Mouse (Mus musculus): Measurements from ENCODE around the gene Ndufv3.
A peak's percentile ranks its signal among the peaks of the same experiment; 100 is the strongest.

The Ndufv3 gene

DNA sequence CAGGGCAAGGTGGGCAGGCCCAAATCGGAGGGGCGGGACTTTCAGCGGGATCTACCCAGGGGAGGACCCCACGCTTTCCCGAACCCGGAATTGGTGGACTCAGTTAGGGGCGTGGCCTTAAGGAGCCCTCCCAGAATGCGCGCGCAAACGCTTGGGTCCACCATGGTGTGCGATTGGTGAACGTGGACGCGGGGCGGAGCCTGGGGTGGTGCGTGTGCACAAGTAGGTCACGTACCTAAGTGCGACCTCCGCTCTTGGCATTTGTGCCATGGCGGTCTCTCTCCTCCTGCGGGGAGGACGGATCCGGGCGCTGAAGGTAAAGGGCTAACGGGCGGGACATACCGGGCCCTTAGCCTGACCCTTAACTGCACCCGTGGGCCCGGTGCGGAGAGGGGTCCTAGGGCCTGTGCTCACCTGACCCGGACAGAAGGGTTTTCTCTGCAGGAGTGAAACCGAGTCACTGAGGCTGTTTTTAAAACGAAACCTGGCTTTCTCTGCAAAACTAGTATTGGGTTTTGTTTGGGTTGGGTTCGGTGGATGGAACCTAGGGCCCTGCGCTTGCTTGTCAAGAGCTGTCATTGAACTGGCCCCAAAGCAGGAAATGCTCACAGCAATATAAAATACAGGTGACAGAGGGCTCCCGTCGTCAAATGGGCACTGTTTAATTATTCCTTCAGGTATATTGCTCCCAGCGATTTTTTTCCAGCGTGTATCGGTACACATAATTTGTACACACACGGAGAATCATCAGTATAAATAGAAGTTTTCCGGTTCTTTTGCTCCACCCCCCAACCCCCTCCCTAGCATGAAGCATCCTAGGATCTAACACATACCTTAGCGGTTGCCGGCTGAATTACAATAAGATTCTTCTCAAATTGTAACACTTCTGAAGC lies at the start of gene Ndufv3, which contains the start of gene Wdr4:
Ndufv3 (plus strand) TSS at position 170 of the 893 bp plus-strand sequence.
Wdr4 (minus strand) TSS at position 35 of the 893 bp plus-strand sequence.
- DNase-seq: peak; percentile 100

DNA sequence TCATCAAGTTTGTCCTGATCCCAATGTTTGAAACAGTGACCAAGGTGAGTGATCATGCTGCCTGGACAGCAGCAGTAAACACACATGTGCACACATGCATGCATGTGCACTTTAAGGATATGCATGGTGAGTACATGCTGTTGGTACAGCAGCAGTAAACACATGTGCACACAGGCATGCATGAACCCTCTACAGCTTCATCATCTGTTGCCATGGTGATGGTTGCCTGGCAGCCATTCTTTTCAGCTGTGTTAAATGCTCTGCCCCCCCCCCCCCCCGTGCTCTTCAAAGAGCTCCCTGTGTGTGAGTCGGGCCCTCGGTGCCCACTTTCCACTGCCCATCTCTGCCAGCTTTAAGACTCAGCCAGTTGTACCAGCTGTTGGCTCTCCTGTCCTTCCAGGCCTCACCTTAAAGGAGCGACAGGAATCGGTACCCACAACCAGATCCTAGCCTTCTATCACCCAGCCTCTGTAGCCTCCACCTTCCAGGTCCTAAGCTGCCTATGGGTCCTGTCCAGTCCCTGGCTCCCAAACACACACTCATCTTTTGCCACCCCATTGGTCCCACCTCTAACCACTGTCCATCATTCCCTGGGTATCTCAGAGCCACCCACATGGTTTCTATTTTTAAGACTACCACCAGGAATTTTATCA lies 49.0 kb upstream of the Ndufv3 start:
- DNase-seq: no peak

DNA sequence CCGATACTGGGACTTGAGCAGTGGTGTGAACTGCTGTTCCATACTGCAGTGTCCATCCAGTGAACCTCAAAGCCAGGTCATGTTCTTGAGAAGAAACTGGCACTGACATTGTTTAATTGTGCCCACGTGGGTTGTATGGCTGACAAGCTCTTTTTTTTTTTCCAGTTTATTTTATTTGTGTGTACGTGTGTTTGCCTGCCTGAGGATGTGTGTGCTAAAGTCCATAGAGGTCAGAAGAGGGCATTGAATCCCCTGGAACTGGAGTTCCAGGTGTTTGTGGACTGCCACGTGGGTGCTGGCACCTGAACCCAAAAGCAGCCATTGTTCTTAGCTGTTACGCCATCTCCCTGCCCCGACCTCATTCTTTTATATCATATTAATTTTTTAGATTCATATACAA lies 45.5 kb upstream of the Ndufv3 start:
- no peak for DNase-seq

DNA sequence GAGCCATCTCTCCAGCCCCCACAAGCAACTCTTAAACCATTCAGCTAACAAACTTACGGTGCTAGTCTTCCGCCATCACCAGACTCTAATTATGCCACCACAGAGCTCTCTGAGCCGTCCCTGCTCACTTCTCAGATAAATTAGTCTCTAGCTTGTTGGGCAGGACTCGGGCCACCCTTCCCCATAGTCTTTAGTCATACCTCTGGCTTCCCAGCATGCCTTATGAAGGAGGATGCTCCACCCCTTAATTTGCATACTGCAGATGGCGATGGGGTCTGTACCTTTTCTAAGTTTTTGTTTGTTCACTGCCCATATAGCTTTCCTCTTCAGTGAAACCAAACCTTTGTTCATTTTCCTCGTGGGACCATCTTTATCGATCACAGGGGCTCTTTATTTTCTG lies 41.3 kb upstream of the Ndufv3 start:
- DNase-seq: no peak

DNA sequence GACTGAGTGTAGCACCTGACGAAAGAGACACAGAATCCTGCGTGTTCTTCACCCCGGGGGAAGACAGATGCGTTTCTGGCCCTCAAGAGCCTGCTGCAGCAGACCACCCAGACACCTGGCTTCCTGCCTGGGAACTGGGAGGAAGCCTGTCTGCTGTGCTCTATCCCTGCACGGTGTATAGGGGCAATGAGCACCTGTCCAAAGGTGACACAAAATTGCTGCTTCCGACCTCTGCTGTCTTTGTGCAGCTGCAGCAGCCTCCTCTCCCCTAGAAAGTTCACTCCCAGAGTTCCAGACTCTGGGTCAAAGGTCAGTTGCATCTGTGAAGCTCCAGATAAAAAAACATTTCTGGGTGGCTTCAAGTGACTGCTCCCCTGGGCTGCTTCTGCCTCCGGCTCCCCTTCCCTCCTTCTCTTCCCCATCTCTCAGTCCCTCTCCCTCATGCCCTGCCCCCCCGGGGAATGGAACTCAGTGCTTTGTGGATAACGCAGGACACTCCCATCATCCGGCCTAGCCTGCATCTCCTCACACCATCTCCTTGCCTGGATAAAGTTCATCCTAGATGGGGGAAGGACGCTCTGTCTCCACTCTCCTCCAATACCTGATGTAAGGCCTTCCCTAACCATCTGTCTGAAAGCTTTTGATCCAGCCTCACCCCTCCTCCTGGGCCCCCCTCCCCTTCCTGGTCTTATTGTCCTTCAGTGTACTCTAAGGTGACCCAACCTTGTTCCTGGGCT lies 40.6 kb upstream of the Ndufv3 start:
- DNase-seq: no peak

DNA sequence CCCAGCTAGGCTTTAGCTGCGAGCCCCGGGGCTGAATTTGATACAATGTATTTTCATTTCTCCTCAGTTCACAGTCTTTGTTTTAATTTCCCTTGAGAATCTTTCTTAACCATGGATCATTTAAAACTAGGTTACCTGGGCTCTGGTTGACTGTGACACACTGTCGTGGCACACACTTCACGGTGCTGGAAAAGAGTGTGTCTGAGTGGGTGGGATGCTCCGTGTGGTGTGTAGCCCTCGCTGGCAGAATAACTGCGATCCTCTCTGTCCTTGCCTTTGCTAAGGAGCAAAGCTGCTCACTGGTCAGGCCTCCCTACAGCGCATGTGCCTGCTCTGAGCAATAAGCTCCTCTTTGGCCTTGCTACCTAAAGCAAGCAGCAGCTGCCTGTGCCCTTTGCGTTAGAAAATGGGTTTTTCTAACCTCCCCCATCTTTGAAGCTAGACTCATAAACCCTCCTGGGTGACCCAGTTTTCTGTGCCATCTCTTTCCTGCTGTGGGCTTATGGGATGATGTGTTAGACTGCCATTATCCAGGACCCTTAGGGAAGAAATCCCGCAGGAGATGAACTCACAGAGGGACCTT lies 33.2 kb upstream of the Ndufv3 start:
- DNase-seq: no peak

DNA sequence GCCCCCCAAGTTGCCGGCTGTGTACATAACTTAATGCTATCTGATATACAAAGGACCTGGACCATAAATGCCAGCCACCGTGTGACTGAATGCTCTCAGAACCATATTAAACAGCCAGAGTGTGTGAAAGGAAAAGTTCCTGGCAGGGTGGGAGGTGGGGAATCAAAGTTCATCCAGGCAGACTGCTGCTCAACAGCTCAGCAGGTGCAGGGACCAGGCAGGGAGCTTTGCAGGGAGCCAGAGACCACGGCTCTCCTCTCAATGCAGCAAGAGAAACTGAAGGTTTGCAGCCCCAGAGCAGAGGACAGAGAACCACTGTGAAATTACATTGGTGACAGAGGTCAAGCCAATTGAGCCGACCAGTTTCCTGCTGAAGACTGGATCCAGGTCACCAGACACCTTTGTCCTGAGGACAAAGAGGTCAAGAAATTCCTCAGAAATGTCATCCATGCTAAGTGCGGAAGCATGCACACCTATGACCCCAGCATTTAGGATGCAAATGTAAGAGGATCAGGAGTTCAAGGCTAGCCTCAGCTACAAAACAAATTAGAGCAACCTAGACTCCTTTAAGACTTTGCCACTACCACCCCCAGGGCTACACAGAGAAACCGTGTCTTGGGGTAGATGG lies 32.4 kb upstream of the Ndufv3 start:
- DNase-seq: no peak

DNA sequence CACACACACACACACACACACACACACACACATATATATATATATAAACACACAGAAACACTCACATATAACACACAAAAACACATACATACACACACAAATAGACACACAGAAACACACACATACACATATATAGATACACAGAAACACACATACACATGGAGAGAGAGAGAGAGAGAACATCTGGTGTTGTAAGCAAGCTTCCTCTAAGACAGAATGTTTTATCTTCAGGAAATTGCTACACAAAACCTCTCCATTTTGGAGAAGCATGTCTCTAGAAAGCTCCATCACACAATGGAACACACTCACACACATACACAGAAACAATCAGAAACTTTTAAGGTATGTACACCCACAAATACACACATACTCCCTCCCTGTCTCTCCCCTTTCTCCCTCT lies 28.6 kb upstream of the Ndufv3 start:
- no peak for DNase-seq

DNA sequence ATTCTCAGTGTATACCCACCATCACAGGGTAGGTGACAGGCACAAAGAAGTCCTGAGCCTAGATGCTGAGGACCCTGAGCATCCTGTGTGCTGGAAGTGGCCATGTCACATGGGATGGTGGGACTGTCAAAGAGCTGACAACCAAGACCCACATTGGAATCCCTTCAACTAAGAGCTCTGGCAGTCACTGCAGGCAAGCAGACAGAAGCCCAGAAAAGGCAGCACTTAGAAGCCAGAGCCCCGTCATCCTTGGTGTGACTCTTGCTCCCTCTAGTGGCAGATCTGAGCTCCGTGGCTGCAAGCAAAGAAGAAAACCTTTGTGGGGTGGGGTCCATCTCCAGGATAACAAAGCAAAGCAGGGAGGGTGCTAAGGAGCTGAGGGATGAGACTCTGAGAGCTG lies 27.5 kb upstream of the Ndufv3 start:
- DNase-seq: peak; percentile 89

DNA sequence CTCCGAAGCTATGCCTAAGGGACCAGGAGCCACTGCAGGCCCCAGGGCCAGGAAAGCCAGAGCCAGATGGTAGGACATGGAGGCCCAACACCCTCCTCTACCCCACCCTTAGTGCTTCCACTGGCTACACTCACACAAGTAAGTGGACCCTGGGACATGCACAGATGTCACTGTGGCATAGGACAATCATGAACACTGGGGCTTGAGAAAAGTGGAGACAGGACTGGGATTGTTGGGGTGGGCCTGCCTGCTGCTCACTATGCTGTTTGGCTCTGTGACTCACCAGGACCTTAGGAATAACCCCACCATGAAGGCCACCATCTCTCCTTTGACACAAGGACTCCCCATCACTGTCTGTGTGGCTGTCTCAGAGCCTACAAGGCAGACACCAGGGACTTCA lies 24.9 kb upstream of the Ndufv3 start:
- no peak for DNase-seq

DNA sequence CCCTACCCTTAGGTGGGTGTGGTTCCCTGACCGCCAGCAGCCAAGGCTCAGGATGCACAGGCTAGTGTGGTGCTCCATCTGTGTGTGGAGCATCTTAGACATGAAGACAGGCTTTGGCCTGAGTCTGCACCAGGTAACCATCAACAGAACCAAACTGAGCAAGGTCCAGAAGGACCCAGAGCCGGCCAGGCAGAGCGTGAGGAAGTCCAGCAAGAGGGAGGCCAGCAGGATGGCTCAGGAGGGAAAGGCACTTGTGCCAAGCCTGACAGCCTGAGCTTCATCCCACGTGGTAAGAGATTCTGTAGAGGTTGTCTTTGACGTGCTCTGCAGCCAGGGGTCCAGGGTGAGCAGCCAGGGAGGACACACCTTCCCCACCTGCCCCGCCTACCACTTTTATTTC lies 22.2 kb upstream of the Ndufv3 start:
- no peak for DNase-seq

DNA sequence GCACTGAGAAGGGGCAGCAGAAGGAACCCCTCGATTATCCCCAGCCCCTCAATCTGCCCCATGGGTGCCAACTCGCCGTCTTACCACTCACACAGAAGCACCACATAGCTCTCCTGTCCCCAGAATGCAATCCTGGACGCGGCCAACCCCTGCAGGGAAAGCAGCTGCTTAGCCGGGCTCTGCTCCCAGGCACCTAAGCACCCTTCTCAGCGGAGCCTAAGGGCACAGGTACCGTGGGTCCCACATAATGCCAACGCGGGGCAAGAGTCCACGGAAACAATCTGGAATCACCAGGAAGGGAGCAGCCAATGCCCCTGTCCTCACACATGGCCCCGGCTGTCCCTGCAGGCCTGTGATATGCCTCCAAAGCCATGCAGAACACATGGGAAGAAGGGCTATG lies 20.2 kb upstream of the Ndufv3 start:
- no peak for DNase-seq

DNA sequence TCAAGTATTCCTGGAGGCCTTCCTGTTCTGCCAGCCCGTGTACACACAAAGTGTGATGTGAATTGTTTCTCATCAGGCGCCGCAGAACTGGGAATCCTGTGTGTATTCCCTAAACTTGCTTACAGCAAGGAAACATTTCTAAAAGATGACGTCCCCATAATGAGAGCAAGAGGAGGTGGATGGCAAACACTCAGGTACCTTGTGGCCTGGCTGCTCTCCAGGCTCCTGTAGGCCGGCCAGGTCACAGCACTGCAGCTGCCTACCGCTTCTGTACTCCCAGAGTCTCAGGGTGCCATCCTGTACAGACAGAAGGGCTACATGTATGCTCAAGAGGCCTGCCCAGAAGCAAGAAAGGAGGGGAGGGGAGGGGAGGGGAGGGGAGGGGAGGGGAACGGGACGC lies 19.5 kb upstream of the Ndufv3 start:
- peak; percentile 66 for DNase-seq

DNA sequence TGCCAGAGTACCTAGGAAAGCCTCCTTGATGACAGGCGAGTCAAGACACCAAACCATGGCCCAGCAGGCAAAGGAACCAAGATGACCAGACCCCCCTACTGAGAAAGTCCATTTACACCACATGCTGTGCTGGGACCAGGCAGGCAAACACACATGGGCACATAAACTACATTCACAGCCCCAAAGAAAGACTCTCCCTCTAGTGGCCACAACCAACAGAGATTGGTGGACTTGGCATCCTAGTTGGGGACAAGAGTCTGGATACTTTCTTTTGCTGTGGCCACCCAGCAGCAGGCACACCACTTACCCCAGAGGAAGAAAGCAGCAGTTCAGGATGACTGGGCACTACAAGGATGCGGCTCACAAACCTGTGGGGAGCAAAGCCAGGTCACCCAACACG lies 19.0 kb upstream of the Ndufv3 start:
- DNase-seq: no peak

DNA sequence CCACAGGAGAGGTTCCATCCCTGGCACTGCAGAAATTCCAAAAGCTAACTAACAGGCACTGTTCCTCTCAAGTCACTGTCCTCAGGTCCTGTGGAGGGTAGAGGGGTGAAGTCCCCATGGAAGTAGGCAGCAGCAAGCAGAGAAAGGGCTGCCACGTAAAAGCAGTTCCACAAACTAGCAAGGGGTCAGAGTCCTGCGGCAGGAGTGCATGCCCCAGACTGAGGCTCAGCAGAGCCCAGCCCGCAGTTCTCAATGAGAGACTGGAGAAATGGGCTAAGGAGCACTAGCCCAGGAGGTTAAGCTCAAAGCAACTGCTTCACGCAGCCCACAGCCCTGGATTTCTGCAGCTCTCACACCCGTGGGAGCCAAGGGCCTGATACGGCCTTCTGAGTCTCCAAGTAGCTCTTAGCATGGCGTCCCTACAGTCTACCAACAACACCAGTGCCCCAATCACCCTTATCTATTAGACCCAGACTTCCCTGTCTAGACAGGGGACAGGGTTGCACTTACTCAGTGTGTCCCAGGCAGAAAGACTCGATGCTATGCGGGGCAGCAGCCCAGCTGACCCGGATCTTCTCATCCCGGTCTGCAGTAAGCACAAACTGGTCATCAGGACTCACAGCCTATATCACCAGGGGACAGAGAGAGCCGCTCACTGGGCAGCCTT lies 17.5 kb upstream of the Ndufv3 start:
- no peak for DNase-seq

DNA sequence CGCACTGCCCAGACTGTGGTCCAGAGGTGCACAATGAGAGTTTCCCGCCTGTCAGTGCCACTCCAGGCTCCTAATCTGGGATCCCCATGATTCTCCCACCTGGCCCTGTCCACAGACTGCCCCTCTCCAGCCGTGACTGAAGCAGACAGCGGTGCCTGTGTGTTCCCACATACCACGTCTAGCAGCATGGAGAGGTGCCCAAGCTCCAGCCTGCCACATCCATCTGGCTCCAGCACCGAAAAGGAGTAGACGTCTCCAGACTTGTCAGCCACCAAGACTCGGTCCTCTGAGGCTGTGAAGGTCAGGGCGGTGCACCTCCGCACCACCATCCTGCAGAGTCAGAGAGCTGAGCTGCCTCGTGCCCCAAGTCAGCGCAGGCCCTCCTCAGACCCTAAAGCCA lies 16.6 kb upstream of the Ndufv3 start:
- DNase-seq: no peak

DNA sequence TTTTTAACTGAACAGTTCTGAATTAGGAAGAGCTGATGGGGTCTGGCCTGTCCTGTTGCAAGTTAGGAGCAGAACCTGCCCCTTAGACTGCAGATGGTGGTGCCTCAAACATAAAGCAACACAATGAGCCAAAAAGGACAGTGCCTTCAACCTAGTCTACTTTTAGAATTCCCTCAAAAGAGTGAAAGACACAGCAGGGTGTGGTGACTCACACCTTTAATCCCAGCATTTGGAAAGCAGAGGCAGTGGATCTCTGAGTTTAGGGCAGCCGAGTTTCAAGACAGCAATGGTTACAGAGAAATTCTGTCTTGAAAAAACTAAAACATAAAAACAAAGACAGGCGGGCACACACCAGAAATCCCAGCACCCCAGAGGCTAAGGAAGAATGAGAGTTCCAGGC lies 16.0 kb upstream of the Ndufv3 start:
- no peak for DNase-seq

DNA sequence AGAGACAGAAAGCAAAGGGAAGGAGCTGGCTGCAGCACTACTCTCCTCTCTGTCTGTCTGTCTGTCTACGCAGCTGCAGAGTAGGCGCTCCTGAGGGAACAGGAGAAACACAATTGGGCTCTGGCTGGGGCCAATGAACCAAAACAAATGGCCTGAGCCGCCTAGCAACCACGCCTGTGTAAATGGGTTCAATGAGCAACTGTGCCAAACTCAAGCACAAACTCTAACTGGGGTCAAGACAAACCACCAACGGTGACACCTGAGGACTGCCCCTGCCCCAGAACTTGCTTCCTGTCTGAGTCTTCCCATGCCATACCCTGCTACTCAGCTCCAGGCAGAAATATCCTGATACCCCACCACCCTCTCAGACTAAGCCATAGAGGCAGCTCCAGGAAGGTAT lies 14.9 kb upstream of the Ndufv3 start:
- DNase-seq: no peak

DNA sequence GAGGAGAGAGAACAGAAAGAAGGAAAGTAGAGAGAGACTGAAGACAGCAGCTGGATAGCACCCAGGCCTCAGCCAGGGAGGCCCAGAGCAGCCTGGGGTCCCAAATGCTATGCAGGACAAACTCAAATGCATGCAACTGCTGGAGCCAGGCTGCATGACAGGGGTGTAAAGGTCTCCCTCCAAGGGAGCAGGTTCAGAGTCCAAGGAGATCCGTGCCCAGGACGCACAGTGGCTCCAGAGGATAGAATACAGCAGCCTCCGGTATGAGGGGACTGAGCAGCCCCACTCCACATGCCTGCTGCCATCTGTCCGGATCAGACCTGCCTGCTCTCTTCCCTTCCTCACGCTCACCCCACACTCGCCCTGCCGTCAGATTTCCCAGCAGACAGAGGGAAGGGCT lies 13.6 kb upstream of the Ndufv3 start:
- DNase-seq: no peak

DNA sequence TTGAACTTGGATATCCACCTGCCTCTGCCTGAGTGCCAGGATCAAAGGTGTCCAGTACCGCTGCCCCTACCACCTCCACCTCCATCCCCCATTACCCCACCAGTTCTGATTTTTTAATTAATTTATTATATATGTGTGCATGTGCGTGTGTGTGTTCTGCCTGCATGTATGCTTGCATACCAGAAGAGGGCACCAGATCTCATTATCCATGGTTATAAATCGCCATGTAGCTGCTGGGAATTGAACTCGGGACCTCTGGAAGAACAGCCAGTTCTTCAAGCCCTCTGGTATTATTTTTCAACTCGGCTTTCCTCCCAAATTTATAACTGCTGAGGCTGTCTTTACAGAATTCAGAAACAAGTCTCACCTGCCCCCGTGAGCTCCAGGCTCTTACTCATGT lies 9.0 kb upstream of the Ndufv3 start:
- no peak for DNase-seq

DNA sequence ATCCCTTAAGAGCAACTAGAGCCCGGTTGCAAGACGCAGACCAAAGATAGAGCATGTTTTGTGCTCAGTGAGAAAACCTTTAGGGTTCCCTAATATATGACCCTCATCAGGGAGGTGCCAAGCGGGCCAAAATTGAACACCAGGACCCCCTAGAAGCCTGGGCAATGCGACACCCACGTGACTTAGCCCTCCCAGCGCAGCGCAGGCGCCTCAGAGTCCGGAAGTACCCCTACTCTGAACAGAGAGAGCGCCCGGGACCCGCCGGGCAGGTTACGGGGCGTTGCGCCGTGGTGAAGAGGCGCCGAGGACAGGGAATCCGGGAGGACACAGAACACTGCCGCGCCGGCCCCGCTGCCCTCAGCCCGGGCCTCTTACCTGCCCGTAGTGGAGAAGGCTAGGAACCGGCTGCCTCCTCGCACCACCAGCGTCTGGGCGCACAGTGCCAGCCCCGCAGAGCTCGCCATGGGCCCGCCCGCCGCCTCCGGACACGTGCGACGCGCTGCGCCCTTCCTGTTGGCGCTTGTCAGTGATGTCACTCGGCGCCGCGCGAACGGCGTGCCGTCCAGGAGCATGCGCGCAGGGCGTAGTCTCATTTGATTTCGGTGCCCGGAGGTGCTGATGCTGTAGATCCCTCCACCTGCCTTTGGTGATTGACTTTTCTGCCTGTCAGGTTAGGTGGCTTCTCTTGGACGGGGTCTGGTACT lies 8.0 kb upstream of the Ndufv3 start:
- peak; percentile 89 for DNase-seq

DNA sequence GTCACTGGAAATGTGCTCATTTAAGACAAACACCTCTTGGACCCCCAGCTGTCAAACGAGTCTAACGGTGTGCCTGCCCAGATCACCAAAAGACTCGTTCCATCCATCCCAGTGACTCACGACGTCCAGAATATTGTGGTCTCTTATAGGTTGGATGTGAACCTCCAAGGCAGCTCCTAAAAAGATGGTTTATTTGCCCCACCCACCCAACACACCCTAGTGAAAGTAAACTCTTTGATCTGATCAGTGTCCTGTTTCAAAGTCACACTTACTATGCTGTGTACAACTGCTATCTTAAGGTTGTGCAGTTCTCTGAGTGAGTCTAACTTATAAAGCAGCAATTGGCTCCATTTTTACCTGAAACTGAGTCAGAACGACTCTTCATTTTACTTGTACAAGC lies 7.3 kb upstream of the Ndufv3 start:
- no peak for DNase-seq

Measured in lung, postnatal 36 days (tissue).